Mouse (Mus musculus) heart, adult 10 weeks (tissue): Measurements from ENCODE around the gene Atp8a1. TPM values are rescaled to one million over a fixed set of nuclear protein-coding genes. Genes with fewer than 3 reads are reported as not detected.

Source experiments
- polyA plus RNA-seq: library from polyadenylated mRNA; stranded (reverse); fragments of 350-450 nt; fragmentation: Illumina TruSeq; extraction: RNeasy Lipid Tissue Mini Kit (QIAGEN cat#74804); gene quantifications from one replicate; pipeline ENCODE4 v1.2.3, GENCODE M21; 2014; ENCODE audit warnings: low read depth, low replicate concordance

Atp8a1 gene
- 15.4 TPM for polyA plus RNA-seq

DNA sequence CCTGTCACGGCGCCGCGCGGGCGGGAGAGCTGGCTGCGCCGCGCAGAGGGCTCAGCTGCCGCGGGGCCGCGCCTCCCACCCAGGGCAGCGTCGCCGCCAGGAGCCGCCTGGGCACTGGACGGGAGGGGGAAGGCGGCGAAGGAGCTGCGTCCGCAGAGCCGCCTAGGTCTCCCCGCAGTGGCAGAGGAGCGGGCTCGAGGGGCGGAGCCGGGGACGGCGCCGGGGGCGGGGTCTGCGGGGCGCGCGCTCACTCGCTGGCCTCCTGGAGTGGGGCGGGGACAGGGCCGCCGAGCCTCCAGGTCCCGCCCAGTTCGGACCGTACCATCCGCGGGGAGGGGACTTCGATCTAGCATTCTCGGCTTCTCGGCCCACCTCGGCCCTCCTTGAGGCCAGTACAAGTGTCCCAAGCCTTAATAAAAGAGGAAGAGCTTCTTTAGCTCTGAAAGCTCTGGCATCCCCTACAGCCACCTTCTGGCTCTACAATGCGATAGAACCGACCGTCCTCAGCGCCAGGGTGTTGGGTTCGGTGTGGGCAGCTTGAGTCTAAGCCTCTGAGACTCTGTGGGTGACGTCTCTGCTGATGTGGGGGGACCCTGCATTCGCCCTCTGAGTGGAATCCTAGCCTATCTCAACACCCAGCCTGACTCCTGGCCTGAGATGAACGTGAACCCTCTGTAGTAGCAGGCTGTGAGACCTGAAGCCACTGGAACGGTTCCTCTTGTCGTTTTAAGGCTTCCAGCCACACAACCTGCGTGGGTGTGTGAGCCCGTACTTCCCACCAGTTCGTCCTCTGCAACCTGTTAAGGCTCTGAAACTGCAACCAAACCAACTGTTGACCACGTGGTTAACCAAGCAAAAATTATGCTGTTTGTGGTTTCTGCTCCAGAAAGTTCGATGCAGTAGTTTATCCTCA lies at the start of gene Atp8a1:
TSS of gene Atp8a1 (minus strand) at position 182 of the 913 bp plus-strand sequence.

GRCm38 (mm10) chr5:67607804-67608673 lies 239.2 kb downstream of the Atp8a1 start, which contains the start of gene Shisa3:
Gene Shisa3, plus strand, starts transcription at chr5:67607882.

Other genes starting within 250 kb of the Atp8a1 start
- gene Shisa3, start 239.6 kb downstream of the Atp8a1 start, polyA plus RNA-seq: 0.47 TPM
- gene Gm5108, start 94.2 kb upstream of the Atp8a1 start, polyA plus RNA-seq: not detected
- gene Gm21905, start 99.0 kb upstream of the Atp8a1 start, polyA plus RNA-seq: not detected
- not detected for gene Grxcr1, start 184.4 kb upstream of the Atp8a1 start, polyA plus RNA-seq